Mouse (Mus musculus) hindbrain, embryonic 16.5 days (tissue): ENCODE measurements around the gene Slfn8. TPM values are rescaled to one million over a fixed set of nuclear protein-coding genes. Genes with fewer than 3 reads are reported as not detected.
"Not testable (repeated sequence)": the region's sequence is repeated elsewhere in the genome, so short reads cannot be mapped to it uniquely, and the experiment has no call there.

Experiments
- ATAC-seq: fragments of 200-750 bp; cut with Nextera tagmentation; 2 replicates; pipeline ENCODE4 v1.8.0; 2017; ENCODE audit warnings: moderate TSS enrichment, moderate library complexity
- H3K27ac ChIP-seq: fragments of 300-500 bp; sonication (generic); 2 replicates; pipeline ENCODE4 v1.5.1; 2014; ENCODE audit warnings: low read depth, mild to moderate bottlenecking, control low read depth, low read length, moderate library complexity
- H3K27me3 ChIP-seq: fragments of 300-500 bp; sonication (generic); replicated peaks from 2 replicates; pipeline ENCODE4 v1.6.1; 2014; ENCODE audit warnings: low read length; ENCODE audit not compliant: control insufficient read depth, insufficient read depth
- H3K36me3 ChIP-seq: fragments of 300-500 bp; sonication (generic); 2 replicates; pipeline ENCODE4 v1.6.1; 2014; ENCODE audit warnings: mild to moderate bottlenecking, low read length, moderate library complexity, mixed read lengths; ENCODE audit not compliant: control insufficient read depth, insufficient read depth
- H3K4me1 ChIP-seq: fragments of 300-500 bp; sonication (generic); 2 replicates; pipeline ENCODE4 v1.6.1; 2014; ENCODE audit warnings: low read depth, low read length; ENCODE audit not compliant: control insufficient read depth, insufficient read depth
- H3K4me2 ChIP-seq: fragments of 300-500 bp; sonication (generic); 2 replicates; pipeline ENCODE4 v1.6.1; 2014; ENCODE audit warnings: mild to moderate bottlenecking, low read length, control low read depth, moderate library complexity
- H3K4me3 ChIP-seq: fragments of 300-500 bp; sonication (generic); 2 replicates; pipeline ENCODE4 v1.5.1; 2014; ENCODE audit warnings: mild to moderate bottlenecking, low read length, control low read depth, moderate library complexity
- H3K9ac ChIP-seq: fragments of 300-500 bp; sonication (generic); 2 replicates; pipeline ENCODE4 v1.6.1; 2014; ENCODE audit warnings: low read depth, mild to moderate bottlenecking, control low read depth, low read length, moderate library complexity
- H3K9me3 ChIP-seq: fragments of 300-500 bp; sonication (generic); 2 replicates; pipeline ENCODE4 v1.6.1; 2014; ENCODE audit warnings: mild to moderate bottlenecking, low read length, moderate library complexity; ENCODE audit not compliant: control insufficient read depth
- WGBS: fragments of 180-500 bp; shearing (Covaris S2); extraction: QIAGEN DNeasy Blood & Tissue Kit; methylation state at CpG from one replicate; pipeline ENCODE4 v1.1.7; 2014; 5-methylcytosine and 5-hydroxymethylcytosine counted together
- polyA plus RNA-seq: library from polyadenylated mRNA; unstranded; fragments of >200 nt; fragmentation: Nextera tagmentation; extraction: Ambion mirVana; gene quantifications from 2 replicates; pipeline ENCODE4 v1.2.1, GENCODE M21; 2015

The Slfn8 gene
- polyA plus RNA-seq, 1 experiment from 2014 or later, result 0.14 TPM

DNA sequence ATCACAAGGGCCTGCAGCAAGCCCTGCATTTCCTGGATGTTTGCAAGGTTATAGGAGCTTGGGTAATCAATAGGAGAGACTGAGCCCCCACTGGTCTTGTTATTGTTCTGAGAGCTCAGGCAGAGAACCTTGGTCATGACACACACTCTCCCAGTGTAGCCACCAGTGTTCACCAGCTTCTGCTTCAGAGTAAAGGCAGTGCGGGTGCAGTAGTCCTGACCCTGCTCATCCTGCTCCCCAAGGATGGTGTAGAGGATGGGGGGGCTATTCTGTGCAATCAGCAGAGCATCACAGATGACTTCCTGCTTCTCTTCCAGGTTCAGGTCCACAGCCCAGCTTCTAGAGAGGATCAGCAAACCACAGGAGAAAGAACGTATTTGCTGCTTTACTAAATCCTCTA lies 38.2 kb downstream of the Slfn8 start:
- not testable (repeated sequence) for H3K9me3 ChIP-seq, ATAC-seq, H3K4me2 ChIP-seq, H3K27ac ChIP-seq, H3K9ac ChIP-seq, H3K4me3 ChIP-seq, H3K27me3 ChIP-seq, H3K36me3 ChIP-seq, H3K4me1 ChIP-seq
- WGBS, result 85% methylated on average over 2 of the region's 2 CpGs

DNA sequence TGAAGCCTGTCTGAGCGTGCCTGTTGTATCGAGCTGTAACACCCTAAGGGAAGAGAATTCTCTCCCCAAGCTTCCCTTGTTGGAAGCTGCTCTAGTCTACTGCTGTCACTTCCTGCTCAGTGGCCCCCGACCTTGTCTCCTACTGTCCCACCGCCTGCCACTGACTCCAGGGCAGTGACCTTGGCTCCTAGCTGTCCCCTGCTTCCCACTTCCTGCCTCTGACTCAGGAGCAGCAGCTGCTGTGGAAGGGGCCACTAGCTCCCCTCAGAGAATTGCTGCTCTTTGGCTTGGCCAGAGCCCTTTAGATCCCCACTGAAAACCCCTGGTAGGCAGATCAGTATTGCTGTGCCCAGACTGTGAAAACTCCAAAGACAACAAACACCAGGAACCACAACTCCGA lies 46.7 kb downstream of the Slfn8 start:
- no peak for ATAC-seq
- 61% methylated on average over 5 of the region's 5 CpGs for WGBS
- H3K4me1 ChIP-seq, result peaks cover 6% of the 10 kb centered on the region; the same call in 1 of the 2 replicates
- H3K9me3 ChIP-seq, result no peaks in the 10 kb centered on the region
- no peak overlapping the region for H3K4me3 ChIP-seq
- H3K27ac ChIP-seq, result no peak overlapping the region
- no peaks in the 10 kb centered on the region for H3K27me3 ChIP-seq
- H3K4me2 ChIP-seq, result no peak overlapping the region
- no peak overlapping the region for H3K9ac ChIP-seq
- H3K36me3 ChIP-seq, result no peaks in the 10 kb centered on the region

DNA sequence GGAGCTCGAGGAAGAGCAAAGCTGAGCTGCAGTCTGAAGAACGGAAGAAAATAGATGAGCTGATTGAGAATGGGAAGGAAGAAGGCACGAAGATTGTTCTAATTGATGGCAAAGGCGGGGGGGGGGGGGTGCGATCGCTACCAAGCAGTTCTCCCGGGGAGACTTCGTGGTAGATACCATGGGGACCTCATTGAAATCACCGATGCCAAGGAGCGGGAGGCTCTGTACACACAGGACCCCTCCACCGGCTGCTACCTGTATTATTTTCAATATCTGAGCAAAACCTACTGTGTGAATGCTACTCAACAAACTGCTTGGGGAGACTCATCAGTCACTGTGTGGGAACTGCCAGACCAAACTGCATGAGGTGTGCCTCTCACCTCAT lies 49.0 kb downstream of the Slfn8 start:
- H3K27me3 ChIP-seq, result no peaks in the 10 kb centered on the region
- peak overlapping the region; percentile 31 for H3K4me3 ChIP-seq
- H3K36me3 ChIP-seq, result no peaks in the 10 kb centered on the region
- peak; percentile 27; the same call in 1 of the 2 replicates for ATAC-seq
- no peaks in the 10 kb centered on the region for H3K9me3 ChIP-seq
- no peak overlapping the region; the same call in 1 of the 2 replicates for H3K27ac ChIP-seq
- peak overlapping the region; percentile 53 for H3K4me2 ChIP-seq
- H3K9ac ChIP-seq, result peak overlapping the region; percentile 42; the same call in 1 of the 2 replicates
- peaks cover 6% of the 10 kb centered on the region; the same call in 1 of the 2 replicates for H3K4me1 ChIP-seq
- WGBS, result 55% methylated on average over 11 of the region's 11 CpGs

DNA sequence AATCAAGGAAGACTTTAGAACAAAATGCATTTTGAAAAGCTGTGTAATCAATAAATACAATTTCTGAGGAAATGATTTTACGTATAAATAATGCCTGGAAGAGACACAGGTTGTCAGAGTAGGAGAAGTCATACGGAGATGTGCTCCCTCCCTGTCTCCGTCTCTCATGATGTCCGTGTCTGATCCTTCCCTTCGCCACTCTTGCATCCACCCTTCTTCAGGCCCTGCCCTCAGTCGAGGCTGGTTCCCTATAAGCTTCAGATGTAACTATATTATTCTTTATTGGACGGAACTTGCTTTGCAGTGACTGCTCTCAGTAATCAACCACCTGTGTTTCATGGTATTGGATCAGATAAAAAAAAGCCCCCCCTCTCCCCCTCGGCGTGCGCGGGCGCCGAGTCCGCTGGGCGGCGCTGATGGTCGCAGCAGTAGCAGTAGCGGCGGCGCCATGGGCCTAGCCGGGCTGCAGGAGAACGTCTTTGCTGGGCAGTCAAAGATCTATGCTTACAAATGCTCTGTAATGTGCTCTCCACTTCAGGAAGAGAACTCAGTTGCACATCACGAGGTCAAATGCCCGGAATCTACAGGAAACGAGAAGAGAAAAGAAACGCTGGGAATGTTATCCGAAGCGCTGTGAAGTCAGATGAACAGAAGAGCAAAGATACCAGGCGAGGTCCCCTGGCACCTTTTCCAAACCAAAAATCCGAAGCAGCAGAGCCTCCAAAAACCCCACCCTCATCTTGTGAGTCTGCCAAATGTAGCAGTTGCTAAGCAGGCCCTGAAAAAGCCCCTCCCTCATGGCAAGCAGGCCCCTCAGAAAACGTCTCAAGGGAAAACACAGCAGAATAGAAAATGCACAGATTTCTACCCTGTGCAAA lies 49.7 kb downstream of the Slfn8 start:
- Histone ChIP-seq H3K27me3 (no peaks in the 10 kb centered on the region), H3K27ac (peak overlapping the region; percentile 57; the same call in 1 of the 2 replicates), H3K4me3 (peak overlapping the region; percentile 31), H3K4me2 (peak overlapping the region; percentile 53), H3K36me3 (no peaks in the 10 kb centered on the region), H3K9me3 (no peaks in the 10 kb centered on the region), H3K4me1 (peaks cover 6% of the 10 kb centered on the region; the same call in 1 of the 2 replicates), H3K9ac (peak overlapping the region; percentile 42)
- 5% methylated on average over 31 of the region's 31 CpGs for WGBS
- peak; percentile 85 for ATAC-seq

DNA sequence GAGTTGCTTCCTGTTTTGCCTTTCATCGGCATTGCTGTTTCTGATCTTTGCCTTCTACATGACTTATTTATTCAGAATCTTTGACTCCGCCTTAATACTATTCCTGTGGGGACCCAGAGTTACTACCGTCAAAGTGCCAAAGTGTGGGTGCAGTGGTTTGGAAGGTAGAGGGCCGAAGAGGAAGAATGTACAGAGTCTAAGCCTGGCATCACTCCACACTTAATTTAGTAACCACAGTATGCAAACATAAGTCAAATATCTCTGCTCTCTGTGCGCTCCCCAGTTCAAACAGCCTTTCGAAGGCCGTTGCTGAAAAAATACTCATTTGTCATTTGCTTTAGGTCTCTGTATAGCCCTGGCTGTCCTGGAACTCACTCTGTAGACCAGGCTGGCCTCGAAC lies 58.4 kb downstream of the Slfn8 start:
- no peak overlapping the region for H3K4me3 ChIP-seq
- no peaks in the 10 kb centered on the region for H3K36me3 ChIP-seq
- no peak for ATAC-seq
- no peaks in the 10 kb centered on the region for H3K27me3 ChIP-seq
- no peak overlapping the region for H3K27ac ChIP-seq
- 93% methylated on average over 8 of the region's 8 CpGs for WGBS
- no peak overlapping the region for H3K9ac ChIP-seq
- no peaks in the 10 kb centered on the region for H3K4me1 ChIP-seq
- H3K9me3 ChIP-seq, result no peaks in the 10 kb centered on the region
- no peak overlapping the region for H3K4me2 ChIP-seq

DNA sequence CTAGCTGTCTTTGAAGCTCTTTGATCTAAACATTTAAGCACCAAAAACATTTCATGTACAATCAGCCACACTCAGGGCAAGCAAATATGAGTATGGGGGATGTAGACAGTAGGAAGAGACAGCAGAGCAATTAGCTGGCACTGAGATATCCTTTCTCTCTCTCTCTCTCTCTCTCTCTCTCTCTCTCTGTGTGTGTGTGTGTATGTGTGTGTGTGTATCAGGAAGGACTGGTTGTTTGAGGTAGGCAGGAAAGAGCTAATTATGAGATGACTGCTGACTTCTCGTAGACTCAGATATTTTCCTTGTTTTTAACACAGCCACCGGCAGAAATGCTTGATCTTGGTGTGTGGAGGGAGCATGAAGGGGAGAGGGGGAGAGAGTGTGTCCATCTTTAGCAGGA lies 58.9 kb downstream of the Slfn8 start:
- no peaks in the 10 kb centered on the region for H3K27me3 ChIP-seq
- 87% methylated on average over 2 of the region's 2 CpGs for WGBS
- ATAC-seq, result no peak

DNA sequence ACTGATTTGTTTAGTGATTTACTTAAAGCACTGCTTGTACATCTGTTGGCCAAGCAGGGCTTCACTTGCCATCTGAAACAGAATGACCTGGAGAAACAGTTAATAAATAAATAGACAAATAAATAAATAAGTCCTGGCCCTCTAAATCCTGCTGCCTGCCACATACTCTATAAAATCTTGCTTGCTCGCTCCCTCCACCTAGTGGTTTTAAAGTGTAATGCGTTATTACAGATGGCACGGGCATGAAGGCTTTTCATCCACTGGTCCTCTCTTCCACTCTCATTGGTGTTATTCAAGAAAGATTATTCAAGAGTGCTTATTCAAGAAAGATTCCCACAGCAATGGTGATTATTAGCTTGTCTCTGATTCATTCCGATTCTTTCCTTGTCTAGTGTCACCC lies 61.0 kb downstream of the Slfn8 start:
- Histone ChIP-seq H3K9me3 (no peaks in the 10 kb centered on the region), H3K4me3 (no peak overlapping the region), H3K4me1 (no peaks in the 10 kb centered on the region), H3K36me3 (no peaks in the 10 kb centered on the region), H3K27me3 (no peaks in the 10 kb centered on the region), H3K9ac (no peak overlapping the region), H3K4me2 (no peak overlapping the region), H3K27ac (no peak overlapping the region)
- 13% methylated on average over 4 of the region's 4 CpGs for WGBS
- no peak for ATAC-seq

More for the DNA sequence above, 58.9 kb downstream of the Slfn8 start:
- Histone ChIP-seq H3K4me3 (no peak overlapping the region), H3K4me1 (no peaks in the 10 kb centered on the region), H3K9ac (no peak overlapping the region), H3K27ac (no peak overlapping the region), H3K9me3 (no peaks in the 10 kb centered on the region), H3K36me3 (no peaks in the 10 kb centered on the region), H3K4me2 (no peak overlapping the region)

DNA sequence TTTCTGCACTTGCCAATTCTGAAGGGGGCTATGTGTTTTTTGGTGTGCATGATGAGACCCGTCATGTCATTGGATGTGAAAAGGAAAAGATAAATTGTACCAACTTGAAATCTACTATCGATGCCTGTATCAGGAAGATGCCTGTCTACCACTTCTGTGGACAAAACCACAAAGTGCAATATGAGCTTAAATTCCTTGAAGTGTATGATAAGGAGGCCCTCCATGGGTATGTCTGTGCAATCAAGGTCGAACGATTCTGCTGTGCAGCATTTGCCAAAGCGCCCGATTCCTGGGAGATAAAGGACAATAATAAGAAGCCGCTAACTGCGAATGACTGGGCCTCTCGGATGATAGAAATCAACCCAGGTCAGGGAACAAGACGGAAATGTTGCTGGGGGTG lies 63.7 kb downstream of the Slfn8 start:
- Histone ChIP-seq H3K9me3 (no peaks in the 10 kb centered on the region), H3K27ac (no peak overlapping the region), H3K36me3 (no peaks in the 10 kb centered on the region), H3K4me2 (no peak overlapping the region), H3K4me3 (no peak overlapping the region), H3K27me3 (peaks cover 7% of the 10 kb centered on the region; the same call in 1 of the 2 replicates), H3K4me1 (no peaks in the 10 kb centered on the region), H3K9ac (no peak overlapping the region)
- no peak for ATAC-seq
- 76% methylated on average over 10 of the region's 10 CpGs for WGBS

DNA sequence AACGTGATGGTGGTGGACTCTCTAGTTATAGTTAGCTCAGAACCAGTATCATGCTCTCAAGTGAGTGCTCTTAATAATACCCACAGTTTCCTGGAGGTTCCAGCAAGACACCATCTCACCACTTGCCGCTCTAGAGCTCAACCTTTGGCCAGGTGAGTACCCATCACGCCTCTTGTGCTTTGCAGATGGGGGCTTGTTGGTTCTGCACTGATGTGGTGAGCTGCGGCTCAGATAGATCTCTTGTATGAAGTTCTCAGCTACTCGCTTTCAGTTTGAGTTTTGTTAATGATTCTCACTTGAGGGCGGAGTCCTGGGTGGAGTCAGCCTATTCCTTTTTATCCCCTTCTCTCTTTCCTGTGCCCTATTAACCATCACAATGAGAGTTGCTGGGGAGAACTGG lies 66.0 kb downstream of the Slfn8 start:
- no peak for ATAC-seq
- no peaks in the 10 kb centered on the region for H3K36me3 ChIP-seq
- peaks cover 19% of the 10 kb centered on the region for H3K27me3 ChIP-seq
- no peaks in the 10 kb centered on the region for H3K9me3 ChIP-seq
- H3K4me2 ChIP-seq, result no peak overlapping the region
- no peak overlapping the region for H3K27ac ChIP-seq
- no peak overlapping the region for H3K4me3 ChIP-seq
- WGBS, result 77% methylated on average over 6 of the region's 6 CpGs
- H3K4me1 ChIP-seq, result no peaks in the 10 kb centered on the region
- no peak overlapping the region for H3K9ac ChIP-seq
